Mouse (Mus musculus) lung, postnatal 0 days (tissue): Measurements from ENCODE around the gene Clk1.
"Not testable (repeated sequence)": the region's sequence is repeated elsewhere in the genome, so short reads cannot be mapped to it uniquely, and the experiment has no call there.

ENCODE experiments used
- CTCF ChIP-seq: IDR thresholded peaks from 2 replicates; pipeline ENCODE4 v1.5.1; 2016; ENCODE audit warnings: antibody characterized with exemption, mild to moderate bottlenecking
- EP300 ChIP-seq: IDR thresholded peaks from 2 replicates; pipeline ENCODE4 v1.6.1; 2016; ENCODE audit warnings: antibody characterized with exemption, mild to moderate bottlenecking, control low read depth

DNA sequence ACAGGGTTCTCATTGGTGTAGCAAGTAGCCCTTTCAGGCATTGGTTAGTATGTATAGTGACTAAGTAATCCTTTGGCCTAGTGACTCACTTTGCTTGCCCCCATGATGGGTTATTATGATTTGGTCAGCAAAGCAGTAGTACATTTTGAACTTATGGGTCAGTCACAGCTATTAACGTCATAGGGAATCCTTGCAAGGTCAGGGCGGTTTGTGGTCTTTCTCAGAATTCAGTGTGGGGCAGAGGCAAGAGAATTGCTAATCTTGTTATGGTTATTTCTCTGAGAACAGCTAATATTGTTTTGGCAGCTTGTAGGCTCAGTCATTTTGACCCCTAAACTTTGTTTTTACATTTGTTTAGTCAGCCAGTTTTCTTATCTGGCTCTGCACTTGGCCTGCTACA, 49.6 kb downstream of the Clk1 start:
- TF ChIP-seq CTCF, EP300: not testable (repeated sequence)
